Mouse (Mus musculus) heart, embryonic 14.5 days (tissue): ENCODE results near the gene Lrrc8a. TPM values are rescaled to one million over a fixed set of nuclear protein-coding genes. Genes with fewer than 3 reads are reported as not detected.

Experiments used
- ATAC-seq: fragments of 200-750 bp; cut with Nextera tagmentation; 2 replicates; pipeline ENCODE4 v1.8.0; 2017; ENCODE audit warnings: low read depth, moderate TSS enrichment; ENCODE audit not compliant: insufficient number of reproducible peaks, insufficient read depth, low FRiP score
- H3K27ac ChIP-seq, 2 experiments: fragments of 200-500 bp in 1 of 2; fragments of 300-500 bp in 1 of 2; sonication (generic) in 1 of 2; replicated peaks in 1 of 2; 2 replicates each; pipeline ENCODE4 v1.5.1; 2012 to 2014; ENCODE audit warnings: low read depth in 2 of 2, low read length in 2 of 2, control low read depth in 1 of 2, mild to moderate bottlenecking in 1 of 2, mixed read lengths in 1 of 2; ENCODE audit not compliant: control insufficient read depth in 1 of 2, insufficient read depth in 1 of 2
- H3K27me3 ChIP-seq: fragments of 300-500 bp; sonication (generic); 2 replicates; pipeline ENCODE4 v1.6.1; 2014; ENCODE audit warnings: mild to moderate bottlenecking, low read length, control low read depth; ENCODE audit not compliant: control insufficient read depth, insufficient read depth
- H3K36me3 ChIP-seq: fragments of 300-500 bp; sonication (generic); 2 replicates; pipeline ENCODE4 v1.6.1; 2014; ENCODE audit warnings: mild to moderate bottlenecking, control low read depth, low read length, mixed read lengths; ENCODE audit not compliant: control insufficient read depth, insufficient read depth
- H3K4me1 ChIP-seq, 2 experiments: fragments of 200-500 bp in 1 of 2; fragments of 300-500 bp in 1 of 2; sonication (generic) in 1 of 2; 2 replicates each; pipeline ENCODE4 v1.6.1; 2012 to 2014; ENCODE audit warnings: low read length in 2 of 2, control low read depth in 1 of 2, mixed read lengths in 1 of 2; ENCODE audit not compliant: control insufficient read depth in 2 of 2, insufficient read depth in 2 of 2
- H3K4me2 ChIP-seq: fragments of 300-500 bp; sonication (generic); 2 replicates; pipeline ENCODE4 v1.6.1; 2014; ENCODE audit warnings: mild to moderate bottlenecking, low read length
- H3K4me3 ChIP-seq, 2 experiments: fragments of 200-500 bp in 1 of 2; fragments of 300-500 bp in 1 of 2; sonication (generic) in 1 of 2; 2 replicates each; pipeline ENCODE4 v1.5.1; 2012 to 2014; ENCODE audit warnings: low read length in 2 of 2, mild to moderate bottlenecking in 2 of 2, control low read depth in 1 of 2, low read depth in 1 of 2, moderate library complexity in 1 of 2; ENCODE audit not compliant: control insufficient read depth in 1 of 2, insufficient read depth in 1 of 2
- H3K9ac ChIP-seq: fragments of 300-500 bp; sonication (generic); 2 replicates; pipeline ENCODE4 v1.6.1; 2014; ENCODE audit warnings: mild to moderate bottlenecking, low read length
- H3K9me3 ChIP-seq: fragments of 300-500 bp; sonication (generic); 2 replicates; pipeline ENCODE4 v1.6.1; 2016; ENCODE audit warnings: low read length, control low read depth; ENCODE audit not compliant: control insufficient read depth
- WGBS: fragments of 180-500 bp; shearing (Covaris S2); extraction: QIAGEN DNeasy Blood & Tissue Kit; methylation state at CpG from one replicate; pipeline ENCODE4 v1.1.7; 2014; 5-methylcytosine and 5-hydroxymethylcytosine counted together
- polyA plus RNA-seq: library from polyadenylated mRNA; unstranded; fragments of >200 nt; fragmentation: Nextera tagmentation; extraction: Ambion mirVana; gene quantifications from 2 replicates; pipeline ENCODE4 v1.2.1, GENCODE M21; 2014

The Lrrc8a gene
- polyA plus RNA-seq, result 47.4 and 52.7 TPM in 2 replicates

- Histone ChIP-seq H3K4me2 (peak within 1 kb of the TSS; percentile 90), H3K36me3 (peaks cover 21% of the 10 kb centered on the region), H3K27ac (peak within 1 kb of the TSS; percentile 87 to 91), H3K9ac (peak within 1 kb of the TSS; percentile 91), H3K27me3 (no peaks in the 10 kb centered on the region), H3K4me3 (peak within 1 kb of the TSS; percentile 76 to 93), H3K4me1 (peaks cover 26 to 40% of the 10 kb centered on the region in 2 experiments), H3K9me3 (no peaks in the 10 kb centered on the region)
- peak; percentile 91 for ATAC-seq
- under 1% methylated on average over 48 of the region's 67 CpGs for WGBS
These were observed at the start of gene Lrrc8a for GRCm38 (mm10) chr2:30237199-30237880. Lrrc8a (plus strand) TSS chr2:30237715.

DNA sequence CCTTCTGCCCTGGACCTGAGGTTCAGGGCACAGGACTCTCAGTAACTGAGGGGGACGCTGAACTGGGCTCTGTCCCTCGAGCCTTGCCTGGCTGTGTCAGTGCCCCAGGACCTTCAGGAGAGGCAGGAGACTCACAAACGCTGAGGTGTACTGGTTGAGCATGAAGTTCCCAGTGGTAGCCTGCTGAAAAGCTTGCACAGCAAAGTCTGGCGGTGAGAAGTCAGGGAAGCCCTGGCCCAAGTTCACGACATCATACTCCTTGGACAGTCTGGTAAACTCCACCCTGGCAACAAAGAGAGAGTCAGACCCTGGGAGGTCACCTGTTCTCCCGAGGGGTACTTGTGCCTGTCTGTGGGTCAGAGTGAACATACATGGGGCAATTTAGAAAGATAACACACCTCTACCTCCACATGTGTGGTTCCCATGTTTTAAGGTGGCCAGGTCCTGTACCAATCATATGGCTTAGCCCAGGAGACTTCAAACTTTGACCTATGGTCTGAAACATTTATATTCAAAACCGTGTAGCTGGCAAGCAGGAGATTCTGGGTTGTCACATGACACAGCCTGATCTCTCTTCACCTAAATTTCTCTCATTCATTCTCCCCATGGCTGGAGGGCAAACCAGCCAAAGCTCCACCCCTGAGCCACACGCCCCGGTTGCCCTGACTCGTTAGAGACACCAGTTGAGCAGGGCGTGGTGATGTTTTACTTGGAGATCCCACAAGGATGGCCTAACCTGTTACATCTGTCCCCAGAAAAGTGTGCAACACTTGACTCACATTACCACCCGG is 45.5 kb upstream of the Lrrc8a start:
- Histone ChIP-seq H3K4me2 (no peak overlapping the region), H3K4me3 (no peak overlapping the region), H3K27me3 (no peaks in the 10 kb centered on the region), H3K4me1 (no peaks in the 10 kb centered on the region), H3K9me3 (no peaks in the 10 kb centered on the region), H3K36me3 (no peaks in the 10 kb centered on the region), H3K9ac (no peak overlapping the region), H3K27ac (no peak overlapping the region)
- WGBS, result 86% methylated on average over 12 of the region's 12 CpGs
- no peak for ATAC-seq

- Histone ChIP-seq H3K4me3 (no peak overlapping the region), H3K9me3 (no peaks in the 10 kb centered on the region), H3K27me3 (no peaks in the 10 kb centered on the region), H3K4me2 (no peak overlapping the region), H3K9ac (no peak overlapping the region), H3K4me1 (peaks cover 0 to under 1% of the 10 kb centered on the region in 2 experiments; a peak in 1 of 4 replicates), H3K27ac (no peak overlapping the region), H3K36me3 (no peaks in the 10 kb centered on the region)
- ATAC-seq, result no peak
- WGBS, result 71% methylated on average over 3 of the region's 3 CpGs
These were observed 42.9 kb upstream of the Lrrc8a start for GRCm38 (mm10) chr2:30194656-30195055.

DNA sequence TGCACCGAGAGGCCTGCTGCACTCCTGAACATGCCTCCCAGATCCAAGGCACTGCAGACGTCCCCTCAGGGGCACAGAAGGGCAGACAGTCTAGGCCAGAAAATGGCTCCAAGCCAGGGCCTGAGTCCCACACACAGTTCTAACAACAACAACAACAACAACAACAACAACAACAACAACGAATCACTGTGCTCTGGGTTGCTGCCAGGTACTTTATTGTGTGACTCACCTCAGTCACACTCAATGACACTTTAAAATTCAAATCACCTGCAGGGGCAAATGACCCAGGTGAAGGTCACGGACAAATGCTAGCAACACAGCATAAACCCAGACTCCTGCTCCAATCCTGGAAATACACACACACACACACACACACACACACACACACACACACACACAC is 39.5 kb upstream of the Lrrc8a start:
- Histone ChIP-seq H3K27ac (no peak overlapping the region), H3K4me1 (peaks cover 2 to 13% of the 10 kb centered on the region in 2 experiments; a peak in 3 of 4 replicates), H3K36me3 (no peaks in the 10 kb centered on the region), H3K4me3 (no peak overlapping the region), H3K27me3 (no peaks in the 10 kb centered on the region), H3K4me2 (no peak overlapping the region), H3K9ac (no peak overlapping the region), H3K9me3 (no peaks in the 10 kb centered on the region)
- ATAC-seq, result peak; percentile 13; the same call in 1 of the 2 replicates
- WGBS, result 51% methylated on average over 4 of the region's 4 CpGs

- ATAC-seq, result no peak
- Histone ChIP-seq H3K4me2 (peak overlapping the region; percentile 11; the same call in 1 of the 2 replicates), H3K27me3 (no peaks in the 10 kb centered on the region), H3K4me3 (no peak overlapping the region), H3K36me3 (no peaks in the 10 kb centered on the region), H3K9me3 (no peaks in the 10 kb centered on the region), H3K4me1 (peaks cover 2 to 19% of the 10 kb centered on the region in 2 experiments; a peak in 3 of 4 replicates), H3K27ac (0 out of 4 replicates have a peak overlapping the region, but pooled peaks of 1 of the 2 experiments have one; percentile 37), H3K9ac (no peak overlapping the region; the same call in 1 of the 2 replicates)
- 32% methylated on average over 1 of the region's 1 CpGs for WGBS
These were observed 37.5 kb upstream of the Lrrc8a start for GRCm38 (mm10) chr2:30199984-30200383.

DNA sequence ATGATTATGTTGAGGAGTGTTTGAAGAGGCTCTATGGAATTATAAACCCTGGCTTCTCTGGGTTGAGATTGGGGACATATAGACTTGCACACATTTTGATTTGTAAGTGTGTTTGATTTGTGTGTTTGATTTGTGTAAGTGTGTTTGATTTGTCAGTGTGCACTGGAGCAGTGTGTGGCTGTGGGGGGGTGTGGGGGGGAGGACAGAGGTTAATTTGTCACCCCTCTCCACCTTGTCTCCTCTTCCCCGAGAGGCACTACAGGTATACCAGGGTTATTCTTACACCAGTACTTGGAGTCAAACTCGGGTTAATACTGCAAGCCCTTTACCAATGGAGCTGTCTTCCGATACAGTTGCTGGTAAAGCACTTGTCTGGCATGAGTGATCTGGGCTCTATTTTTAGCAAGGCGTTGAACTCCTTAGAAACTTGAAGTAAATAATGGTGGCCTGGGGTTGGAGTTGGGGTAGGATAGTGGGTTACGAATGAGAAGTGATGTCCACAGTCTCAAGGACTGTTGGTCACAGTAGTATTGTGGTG is 37.1 kb upstream of the Lrrc8a start:
- H3K36me3 ChIP-seq, result no peaks in the 10 kb centered on the region
- no peak overlapping the region for H3K9ac ChIP-seq
- WGBS, result 29% methylated on average over 5 of the region's 5 CpGs
- no peaks in the 10 kb centered on the region for H3K9me3 ChIP-seq
- H3K4me1 ChIP-seq, result peaks cover 2 to 19% of the 10 kb centered on the region in 2 experiments; a peak in 3 of 4 replicates
- 0 out of 4 replicates have a peak overlapping the region, but pooled peaks of 1 of the 2 experiments have one; percentile 37 for H3K27ac ChIP-seq
- H3K4me2 ChIP-seq, result peak overlapping the region; percentile 11; the same call in 1 of the 2 replicates
- H3K4me3 ChIP-seq, result no peak overlapping the region
- no peaks in the 10 kb centered on the region for H3K27me3 ChIP-seq
- no peak for ATAC-seq

DNA sequence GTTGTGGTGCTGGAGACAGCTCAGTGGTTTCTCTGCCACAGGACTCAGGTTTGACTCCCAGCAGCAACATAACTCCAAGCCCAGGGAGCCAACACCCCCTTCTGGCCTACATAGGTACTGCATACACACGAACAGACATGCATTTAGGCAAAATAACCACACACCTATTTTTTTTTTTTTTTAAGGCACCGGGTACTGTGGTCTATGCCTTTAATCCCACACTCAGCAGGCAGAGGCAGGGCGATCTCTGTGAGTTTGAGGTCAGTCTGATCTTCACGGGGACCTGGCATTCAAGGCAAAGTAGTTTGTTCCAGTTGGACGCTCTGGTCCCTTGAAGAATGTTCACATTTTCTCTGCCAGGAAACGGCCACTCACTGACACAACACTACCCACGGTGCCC is 34.1 kb upstream of the Lrrc8a start:
- peaks cover 7 to 22% of the 10 kb centered on the region in 2 experiments; a peak in 3 of 4 replicates for H3K4me1 ChIP-seq
- no peak overlapping the region for H3K4me2 ChIP-seq
- H3K36me3 ChIP-seq, result no peaks in the 10 kb centered on the region
- H3K27ac ChIP-seq, result no peak overlapping the region
- no peaks in the 10 kb centered on the region for H3K27me3 ChIP-seq
- 75% methylated on average over 7 of the region's 7 CpGs for WGBS
- no peaks in the 10 kb centered on the region for H3K9me3 ChIP-seq
- H3K4me3 ChIP-seq, result no peak overlapping the region
- no peak overlapping the region for H3K9ac ChIP-seq
- no peak for ATAC-seq
